Mouse (Mus musculus): ENCODE measurements around the gene Vps8.

The Vps8 gene

DNA sequence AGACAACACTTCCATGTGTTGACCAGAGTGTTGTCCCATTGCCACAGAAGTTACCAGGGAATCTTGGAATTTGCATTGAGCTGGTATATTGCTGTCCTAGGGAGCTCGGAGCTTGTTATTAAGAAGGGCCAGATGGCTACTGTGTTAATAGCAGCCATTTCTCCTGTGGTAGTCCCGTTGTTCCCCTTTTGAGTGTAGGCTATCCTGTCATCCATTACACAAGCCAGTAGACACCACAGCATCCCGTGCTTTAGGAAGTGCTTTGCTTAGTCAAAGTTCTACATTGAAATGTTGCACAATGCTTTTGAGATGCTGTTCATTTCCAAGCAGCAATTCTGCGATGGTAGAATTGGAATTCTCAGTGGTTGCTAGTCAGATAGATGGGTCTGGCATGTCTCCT is 54.2 kb downstream of the Vps8 start:
- no peak for DNase-seq (ENCODE audit: low spot score in 2 of 2)

- DNase-seq (ENCODE audit: low spot score in 2 of 2): no peak
These were observed 55.5 kb downstream of the Vps8 start for GRCm38 (mm10) chr16:21478376-21478775.

GRCm38 (mm10) chr16:21483803-21484202 is 60.9 kb downstream of the Vps8 start:
- no peak for DNase-seq (ENCODE audit: low spot score in 2 of 2)

GRCm38 (mm10) chr16:21485716-21486115 is 62.8 kb downstream of the Vps8 start:
- DNase-seq (ENCODE audit: low spot score in 2 of 2): no peak

GRCm38 (mm10) chr16:21488413-21488812 is 65.5 kb downstream of the Vps8 start:
- DNase-seq (ENCODE audit: low spot score in 2 of 2): peak in 1 of 2 experiments; percentile 49

GRCm38 (mm10) chr16:21492346-21492745 is 69.4 kb downstream of the Vps8 start:
- no peak for DNase-seq (ENCODE audit: low spot score in 2 of 2)

DNA sequence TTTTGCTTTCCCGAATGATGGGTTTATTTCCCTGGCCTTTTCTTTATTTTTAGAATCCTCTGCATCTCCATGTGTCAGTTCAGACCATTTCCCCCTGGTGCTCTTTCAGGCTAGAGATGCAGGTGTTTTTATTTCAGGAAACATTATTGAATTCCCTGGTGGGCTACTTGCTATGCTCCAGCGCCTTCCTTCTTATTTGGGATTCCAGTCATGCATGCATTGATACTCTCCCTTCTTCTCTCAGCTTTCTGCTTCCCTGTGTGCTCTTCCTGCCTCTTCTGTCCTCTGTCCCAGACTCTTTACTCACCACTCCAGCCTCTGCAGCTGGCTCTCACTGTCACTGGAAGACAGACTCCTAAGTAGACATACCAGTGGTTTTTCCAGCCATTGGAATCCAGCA is 70.0 kb downstream of the Vps8 start:
- DNase-seq (ENCODE audit: low spot score in 2 of 2): no peak

GRCm38 (mm10) chr16:21494681-21495080 is 71.8 kb downstream of the Vps8 start:
- DNase-seq (ENCODE audit: low spot score in 2 of 2): no peak

- no peak for DNase-seq (ENCODE audit: low spot score in 2 of 2)
These were observed 73.9 kb downstream of the Vps8 start for GRCm38 (mm10) chr16:21496799-21497198.

- no peak for DNase-seq (ENCODE audit: low spot score in 2 of 2)
These were observed 74.7 kb downstream of the Vps8 start for GRCm38 (mm10) chr16:21497627-21498026.

DNA sequence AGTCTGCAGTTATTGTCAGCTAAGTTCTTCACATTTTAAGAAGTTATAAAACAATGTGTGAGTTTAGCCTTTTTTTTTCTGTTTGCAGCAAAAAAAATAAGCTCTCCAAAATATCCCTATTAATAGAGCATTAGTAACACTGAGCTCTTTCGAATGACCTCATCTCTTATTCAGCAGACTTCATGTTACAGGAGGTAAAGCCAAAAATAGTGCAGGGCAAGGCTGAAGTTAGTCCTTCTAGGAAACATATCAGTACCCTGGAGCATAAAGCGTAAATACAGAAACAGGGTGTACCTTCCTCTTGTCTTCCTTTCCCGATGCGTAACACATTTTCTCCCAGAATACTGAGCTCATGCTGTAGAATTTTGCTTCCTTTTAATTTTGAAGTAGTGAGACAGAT is 76.1 kb downstream of the Vps8 start:
- no peak for DNase-seq (ENCODE audit: low spot score in 2 of 2)

GRCm38 (mm10) chr16:21499656-21500055 is 76.7 kb downstream of the Vps8 start:
- DNase-seq (ENCODE audit: low spot score in 2 of 2): no peak

GRCm38 (mm10) chr16:21518833-21519232 is 95.9 kb downstream of the Vps8 start:
- DNase-seq (ENCODE audit: low spot score in 2 of 2): no peak

DNA sequence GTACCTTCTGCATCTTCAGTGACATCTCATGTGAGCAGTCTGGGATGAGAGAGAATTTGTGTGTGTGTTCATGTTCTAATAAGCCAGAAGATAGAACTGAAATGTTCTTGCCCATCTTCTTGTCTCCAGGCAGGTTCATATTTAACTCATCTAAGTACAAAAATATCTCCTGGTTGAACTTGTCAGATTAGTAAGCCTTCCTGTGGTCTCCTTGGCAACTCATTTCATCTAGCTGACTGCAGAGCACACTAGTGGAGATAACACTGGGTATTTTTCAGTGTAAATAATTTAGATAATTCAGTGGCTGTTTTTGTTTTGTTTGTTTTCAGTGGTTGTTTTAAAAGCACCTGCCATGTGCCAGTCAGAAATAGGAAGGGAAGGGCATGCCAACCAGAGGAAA is 96.9 kb downstream of the Vps8 start:
- no peak for DNase-seq (ENCODE audit: low spot score in 2 of 2)

DNA sequence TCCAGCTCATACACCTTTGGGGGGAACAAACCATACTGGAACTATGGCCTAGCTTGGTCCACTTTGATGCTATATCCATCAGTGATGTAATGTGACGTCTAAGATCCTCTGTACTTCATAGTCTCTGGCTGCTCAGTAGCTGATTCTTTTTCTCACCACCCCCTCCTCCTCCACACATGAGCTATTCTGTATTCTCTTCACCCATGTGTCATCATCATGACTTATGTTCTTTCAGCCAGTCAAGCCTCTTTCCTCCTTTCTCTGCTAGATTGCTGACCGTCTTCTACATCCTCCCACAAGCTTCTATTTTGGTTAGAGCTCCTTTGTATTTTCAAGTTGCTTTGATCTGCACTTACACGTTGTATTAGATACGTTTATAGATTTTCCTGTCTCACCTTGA is 100.8 kb downstream of the Vps8 start:
- no peak for DNase-seq (ENCODE audit: low spot score in 2 of 2)

- no peak for DNase-seq (ENCODE audit: low spot score in 2 of 2)
These were observed 102.5 kb downstream of the Vps8 start for GRCm38 (mm10) chr16:21525376-21525775.

GRCm38 (mm10) chr16:21527271-21528007 is 104.5 kb downstream of the Vps8 start:
- DNase-seq (ENCODE audit: low spot score in 2 of 2): no peak

- no peak for DNase-seq (ENCODE audit: low spot score in 2 of 2)
These were observed 110.6 kb downstream of the Vps8 start for GRCm38 (mm10) chr16:21533503-21533902.

DNA sequence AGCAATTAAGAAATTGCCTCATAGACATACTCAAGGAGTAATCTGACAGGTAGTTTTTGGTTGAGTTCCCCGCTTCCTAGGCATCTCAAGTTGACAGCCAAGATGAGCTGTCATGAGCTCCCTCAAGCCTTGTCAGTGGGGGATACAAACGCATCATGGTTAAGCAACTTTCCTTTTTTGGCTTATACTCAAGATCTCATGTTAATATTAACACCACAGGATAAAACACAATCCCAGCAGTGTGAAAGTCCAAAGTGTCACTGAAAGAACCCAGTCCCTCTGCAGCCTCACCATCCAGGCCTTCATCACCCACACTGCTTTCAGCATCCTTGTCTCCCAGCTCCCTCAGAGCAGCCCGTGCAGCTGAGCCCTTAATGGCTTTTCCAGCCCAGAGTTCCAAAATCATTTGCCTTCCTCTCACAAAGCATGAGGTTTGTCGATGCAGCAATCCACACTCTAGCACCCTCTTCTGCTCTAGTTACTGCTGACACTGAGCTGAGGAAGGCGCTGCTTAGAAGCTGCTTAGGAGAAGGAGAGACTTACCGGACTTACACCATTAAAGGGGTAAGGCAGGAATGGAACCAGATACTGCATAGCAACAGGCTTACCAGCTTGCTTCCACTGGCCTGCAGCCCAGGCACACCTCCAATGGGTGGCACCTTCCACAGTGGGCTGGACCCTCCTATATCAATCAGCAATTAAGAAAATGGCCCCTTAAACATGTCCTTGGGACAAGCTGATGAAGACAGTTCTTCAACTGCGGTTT is 113.5 kb downstream of the Vps8 start:
- DNase-seq (ENCODE audit: low spot score in 2 of 2): no peak

DNA sequence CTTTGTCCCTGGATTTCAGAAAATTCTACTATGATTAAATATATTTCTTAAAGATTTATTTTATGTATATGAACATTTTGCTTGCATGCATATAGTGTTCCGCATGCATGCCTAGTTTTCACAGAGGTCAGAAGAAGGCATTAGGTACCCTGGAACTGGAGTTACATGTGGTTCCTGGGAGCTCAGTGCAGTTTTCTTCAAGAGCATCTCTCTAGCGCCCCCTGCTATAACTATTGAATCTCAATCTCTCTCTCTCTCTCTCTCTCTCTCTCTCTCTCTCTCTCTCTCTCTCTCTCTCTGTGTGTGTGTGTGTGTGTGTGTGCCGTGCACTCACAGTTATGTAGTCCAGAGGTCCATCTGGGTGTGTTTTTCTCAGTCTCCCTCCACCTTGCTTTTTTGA is 114.4 kb downstream of the Vps8 start:
- no peak for DNase-seq (ENCODE audit: low spot score in 2 of 2)

- no peak for DNase-seq (ENCODE audit: low spot score in 2 of 2)
These were observed 116.0 kb downstream of the Vps8 start for GRCm38 (mm10) chr16:21538889-21539288.

GRCm38 (mm10) chr16:21542559-21542958 is 119.6 kb downstream of the Vps8 start:
- no peak for DNase-seq (ENCODE audit: low spot score in 2 of 2)

DNA sequence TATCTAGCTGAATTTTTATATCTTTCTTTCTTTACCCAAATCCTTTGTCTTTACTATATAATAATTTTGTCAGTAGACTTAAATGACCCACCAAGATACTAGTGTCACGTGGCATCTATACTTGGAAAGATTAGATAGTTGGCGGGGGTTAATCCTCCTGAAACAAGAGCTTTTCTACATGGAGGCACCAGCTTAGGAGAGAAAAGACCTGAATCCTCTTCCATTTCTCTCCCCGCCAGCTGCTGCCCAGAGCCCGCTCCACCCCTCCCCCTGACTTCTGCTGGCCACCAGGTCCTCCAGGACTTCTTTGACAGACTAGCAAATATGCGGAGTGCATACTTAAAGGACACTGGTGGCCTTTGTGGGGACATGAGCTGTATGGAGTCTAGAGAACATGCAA is 124.5 kb downstream of the Vps8 start:
- DNase-seq (ENCODE audit: low spot score in 2 of 2): no peak

Data from spleen, postnatal 14 days (tissue).